Mouse (Mus musculus): ENCODE results near the gene Zmym3.

DNA sequence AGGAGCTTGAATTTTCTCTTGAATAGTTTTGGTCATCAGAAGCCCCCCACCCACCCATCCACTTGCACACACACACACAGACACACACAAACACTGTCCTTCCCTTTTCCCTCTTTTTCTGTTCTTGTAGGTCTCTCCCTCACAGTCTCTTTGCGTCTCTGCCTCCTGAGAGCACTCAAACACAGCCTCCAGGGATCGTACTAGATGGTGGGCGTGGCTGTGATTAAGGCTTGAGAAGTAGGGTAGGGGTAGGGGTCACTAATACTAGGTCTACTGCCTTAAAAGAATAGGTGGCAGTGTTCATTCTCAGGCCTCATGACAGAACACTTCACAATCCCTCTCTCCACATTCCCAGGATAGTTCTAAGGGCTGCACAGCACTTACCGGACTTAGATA lies at the start of gene Zmym3:
- TF ChIP-seq POLR2A (IDR thresholded peaks at IDR 0.05; ENCODE audit: low read depth, low read length) (no peak), CTCF (IDR thresholded peaks at IDR 0.05; ENCODE audit: extremely low read depth, insufficient read length, insufficient replicate concordance, low read depth, low read length) (no peak)
